Mouse (Mus musculus) lung, postnatal 0 days (tissue): ENCODE results near the gene Sntn.

Experiments used
- CTCF ChIP-seq: IDR thresholded peaks from 2 replicates; pipeline ENCODE4 v1.5.1; 2016; ENCODE audit warnings: antibody characterized with exemption, mild to moderate bottlenecking
- EP300 ChIP-seq: IDR thresholded peaks from 2 replicates; pipeline ENCODE4 v1.6.1; 2016; ENCODE audit warnings: antibody characterized with exemption, mild to moderate bottlenecking, control low read depth

- TF ChIP-seq EP300 (no peak), CTCF (no peak)
Measured at GRCm38 (mm10) chr14:13686716-13687115, 16.0 kb downstream of the Sntn start.
